Mouse (Mus musculus) cerebellum, postnatal 25 days (tissue): ENCODE measurements around the gene Pnp2.
A peak's percentile ranks its signal among the peaks of the same experiment; 100 is the strongest.
"Not testable (repeated sequence)": the region's sequence is repeated elsewhere in the genome, so short reads cannot be mapped to it uniquely, and the experiment has no call there.

Experiments
- DNase-seq, 2 experiments: peaks; one replicate each; pipeline ENCODE4 v3.0.0; 2021; ENCODE audit warnings: mixed read lengths in 2 of 2

The Pnp2 gene

GRCm38 (mm10) chr14:50955942-50956508 lies at the start of gene Pnp2:
TSS of gene Pnp2 (plus strand) at chr14:50955992.
- peak; percentile 60 to 73 for DNase-seq

GRCm38 (mm10) chr14:50908126-50908525 lies 47.7 kb upstream of the Pnp2 start:
- no peak for DNase-seq

- DNase-seq = no peak
Observed at GRCm38 (mm10) chr14:50911356-50911755, 44.4 kb upstream of the Pnp2 start.

- not testable (repeated sequence) for DNase-seq
Observed at GRCm38 (mm10) chr14:50923437-50923836, 32.4 kb upstream of the Pnp2 start.

GRCm38 (mm10) chr14:50924281-50925064 lies 31.3 kb upstream of the Pnp2 start, which contains the start of the genes Osgep and Apex1:
TSS of gene Osgep (minus strand) at chr14:50924893.
TSS of gene Apex1 (plus strand) at chr14:50924968.
- DNase-seq = peak; percentile 97

- no peak for DNase-seq
Observed at GRCm38 (mm10) chr14:50925111-50925920, 30.5 kb upstream of the Pnp2 start.

GRCm38 (mm10) chr14:50927366-50927765 lies 28.4 kb upstream of the Pnp2 start:
- no peak for DNase-seq

GRCm38 (mm10) chr14:50929951-50930350 lies 25.8 kb upstream of the Pnp2 start:
- no peak for DNase-seq

GRCm38 (mm10) chr14:50930377-50930753 lies 25.4 kb upstream of the Pnp2 start:
- DNase-seq = peak in 1 of 2 experiments; percentile 85

- peak; percentile 99 to 100 for DNase-seq
Observed at GRCm38 (mm10) chr14:50930754-50931492, 24.9 kb upstream of the Pnp2 start, which contains the start of the genes Pip4p1 and Pnp. TSS of gene Pip4p1 (minus strand) at chr14:50930856. TSS of gene Pnp (plus strand) at chr14:50931082.

GRCm38 (mm10) chr14:50931493-50932020 lies 24.2 kb upstream of the Pnp2 start:
- no peak for DNase-seq

- DNase-seq = no peak
Observed at GRCm38 (mm10) chr14:50936649-50937048, 19.1 kb upstream of the Pnp2 start.

- DNase-seq = no peak
Observed at GRCm38 (mm10) chr14:50938119-50938908, 17.5 kb upstream of the Pnp2 start.

GRCm38 (mm10) chr14:50938940-50939339 lies 16.9 kb upstream of the Pnp2 start:
- no peak for DNase-seq

GRCm38 (mm10) chr14:50943932-50944667 lies 11.7 kb upstream of the Pnp2 start, which contains the start of gene Gm49342:
TSS of gene Gm49342 (plus strand) at chr14:50944517.
- peak; percentile 93 to 95 for DNase-seq

GRCm38 (mm10) chr14:50944668-50945033 lies 11.1 kb upstream of the Pnp2 start:
- not testable (repeated sequence) for DNase-seq

- not testable (repeated sequence) for DNase-seq
Observed at GRCm38 (mm10) chr14:50945081-50945480, 10.7 kb upstream of the Pnp2 start.

- DNase-seq = not testable (repeated sequence)
Observed at GRCm38 (mm10) chr14:50945526-50945925, 10.3 kb upstream of the Pnp2 start.

- DNase-seq = no peak
Observed at GRCm38 (mm10) chr14:50955487-50955886, 305 bp upstream of the Pnp2 start.

- DNase-seq = not testable (repeated sequence)
Observed at GRCm38 (mm10) chr14:50956724-50957123, 932 bp downstream of the Pnp2 start.
